Mouse (Mus musculus) adrenal gland, postnatal 36 days (tissue): ENCODE data around the gene Ccdc113. TPM values are rescaled to one million over a fixed set of nuclear protein-coding genes. Genes with fewer than 3 reads are reported as not detected.
A peak's percentile ranks its signal among the peaks of the same experiment; 100 is the strongest.

Experiments used
- DNase-seq, 2 experiments: peaks; one replicate each; pipeline ENCODE4 v3.0.0; 2021; ENCODE audit warnings: mixed read lengths in 1 of 2
- long read RNA-seq, 2 experiments: library from polyadenylated mRNA; stranded (forward); transcript quantifications; one replicate each; pipeline ENCODE4 v2.0.0; 2021; ENCODE audit warnings: borderline sequencing depth in 2 of 2
- total RNA-seq, 2 experiments: library from RNA; stranded (reverse); gene quantifications; 2 replicates each; pipeline ENCODE4 v1.2.3; 2021

Gene Ccdc113
- total RNA-seq = under 1 TPM in 1 of 2 experiments, not detected in 1; 0.86 TPM
- long read RNA-seq, experiment 1, partial matches to known transcripts = 0 of 3 reads
- long read RNA-seq, experiment 1, other reads (novel, unspliced or antisense) = 0 of 3 reads
- long read RNA-seq, experiment 2 = 0 reads

DNA sequence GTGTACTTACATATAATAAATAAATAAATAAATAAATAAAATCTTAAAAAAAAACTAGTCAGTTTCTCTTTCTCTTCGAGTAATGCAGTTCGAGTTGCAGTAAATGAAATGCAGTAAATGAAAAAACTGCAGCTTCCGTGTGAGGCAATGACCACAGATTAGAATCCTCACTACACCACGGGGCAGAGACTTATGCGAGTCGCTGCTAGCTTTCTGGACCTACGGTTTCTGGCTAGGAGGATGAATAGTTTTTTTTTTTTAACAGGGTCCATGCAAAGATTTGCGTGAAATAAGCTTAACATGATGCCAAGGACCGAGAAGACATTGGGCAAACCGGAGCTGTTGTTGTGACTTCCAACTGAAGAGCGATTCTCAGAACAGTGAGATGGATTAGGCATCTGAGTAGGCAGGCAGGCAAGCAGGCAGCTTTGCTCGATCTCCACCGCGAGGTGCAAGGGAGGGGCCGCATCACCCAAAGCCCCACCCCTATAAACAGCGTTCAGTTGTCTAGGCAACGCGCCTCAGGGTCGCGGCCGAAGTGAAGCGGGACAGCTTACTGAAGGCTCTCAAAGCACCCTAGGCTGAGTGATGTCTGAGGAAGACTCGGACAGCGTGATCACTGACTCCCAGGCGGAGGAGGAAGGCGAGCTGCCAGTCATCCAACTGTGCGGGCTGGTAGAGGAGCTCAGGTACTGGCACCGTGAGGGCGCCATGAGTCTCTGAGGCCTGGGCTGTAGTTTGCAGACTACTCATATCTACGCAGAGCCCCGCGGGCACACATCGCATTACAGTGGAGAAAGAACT, at the start of gene Ccdc113:
Gene Ccdc113, plus strand, starts transcription at position 502 of the 804 bp plus-strand sequence.
- DNase-seq = peak; percentile 80 to 83

GRCm38 (mm10) chr8:95487800-95488697, 45.8 kb upstream of the Ccdc113 start:
- DNase-seq = peak in 1 of 2 experiments; percentile 15

GRCm38 (mm10) chr8:95488698-95489332, 45.1 kb upstream of the Ccdc113 start:
- DNase-seq = peak; percentile 91 to 95

DNA sequence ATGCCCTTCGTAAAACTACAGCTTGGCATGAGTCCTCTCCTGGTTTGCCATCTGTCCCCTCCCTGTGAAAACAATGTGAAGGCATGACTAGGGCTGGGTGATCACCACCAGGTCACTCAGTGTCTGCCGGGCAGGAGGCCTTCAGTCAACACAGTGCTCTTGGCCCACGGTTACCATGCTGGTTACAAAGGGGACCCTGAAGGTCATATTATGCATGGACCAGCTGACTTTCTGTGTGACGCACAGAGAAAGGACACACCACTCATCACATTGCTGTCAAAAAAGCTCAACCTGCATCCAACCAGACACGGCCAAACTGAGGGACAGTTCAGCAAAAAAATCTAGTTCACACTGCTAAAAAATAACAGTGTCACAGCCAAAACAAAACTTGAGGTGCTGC, 43.9 kb upstream of the Ccdc113 start, which contains the start of gene Csnk2a2:
Gene Csnk2a2, minus strand, starts transcription at position 34 of the 400 bp plus-strand sequence.
- DNase-seq = peak; percentile 41 to 65

DNA sequence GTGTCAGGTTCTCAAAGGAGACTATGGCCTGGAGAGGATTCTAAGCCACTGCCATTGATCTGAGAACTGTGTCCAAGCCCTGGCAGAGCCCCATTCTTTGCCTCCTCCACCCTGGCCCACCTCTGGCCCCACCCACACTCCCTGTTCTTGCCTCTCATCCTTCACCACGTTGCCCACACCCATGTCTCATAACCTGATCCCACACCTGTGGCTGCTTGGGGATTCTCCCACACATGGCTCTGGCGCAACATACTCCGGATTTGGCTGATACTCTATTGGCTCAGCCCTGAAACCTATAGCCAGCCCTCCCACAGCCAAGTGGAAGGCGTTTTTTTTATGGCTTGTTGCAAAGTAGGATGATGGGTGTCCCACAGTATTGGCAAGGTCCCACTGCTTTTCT, 41.8 kb upstream of the Ccdc113 start:
- DNase-seq = no peak

GRCm38 (mm10) chr8:95495444-95495843, 38.4 kb upstream of the Ccdc113 start:
- DNase-seq = no peak

GRCm38 (mm10) chr8:95496420-95496819, 37.5 kb upstream of the Ccdc113 start:
- no peak for DNase-seq

DNA sequence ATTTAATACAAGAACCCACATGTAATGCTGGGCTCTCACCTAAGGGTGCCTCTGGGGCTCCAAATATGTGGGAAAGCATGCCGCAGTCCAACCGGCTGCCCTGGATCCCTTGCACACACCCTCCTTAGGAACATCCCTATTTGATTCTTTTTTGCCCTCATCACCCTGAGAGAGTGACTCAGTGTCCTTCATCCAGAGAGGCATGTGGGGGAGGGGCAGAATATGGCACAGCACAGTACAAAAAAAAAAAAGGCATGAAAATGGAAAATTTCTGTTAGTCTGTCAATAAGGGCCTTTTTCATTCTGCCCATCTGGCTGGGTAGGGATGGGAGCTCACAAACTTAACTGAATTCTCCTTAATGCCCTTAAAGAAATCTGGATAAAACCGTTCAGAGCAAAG, 36.1 kb upstream of the Ccdc113 start:
- peak; percentile 72 to 85 for DNase-seq

DNA sequence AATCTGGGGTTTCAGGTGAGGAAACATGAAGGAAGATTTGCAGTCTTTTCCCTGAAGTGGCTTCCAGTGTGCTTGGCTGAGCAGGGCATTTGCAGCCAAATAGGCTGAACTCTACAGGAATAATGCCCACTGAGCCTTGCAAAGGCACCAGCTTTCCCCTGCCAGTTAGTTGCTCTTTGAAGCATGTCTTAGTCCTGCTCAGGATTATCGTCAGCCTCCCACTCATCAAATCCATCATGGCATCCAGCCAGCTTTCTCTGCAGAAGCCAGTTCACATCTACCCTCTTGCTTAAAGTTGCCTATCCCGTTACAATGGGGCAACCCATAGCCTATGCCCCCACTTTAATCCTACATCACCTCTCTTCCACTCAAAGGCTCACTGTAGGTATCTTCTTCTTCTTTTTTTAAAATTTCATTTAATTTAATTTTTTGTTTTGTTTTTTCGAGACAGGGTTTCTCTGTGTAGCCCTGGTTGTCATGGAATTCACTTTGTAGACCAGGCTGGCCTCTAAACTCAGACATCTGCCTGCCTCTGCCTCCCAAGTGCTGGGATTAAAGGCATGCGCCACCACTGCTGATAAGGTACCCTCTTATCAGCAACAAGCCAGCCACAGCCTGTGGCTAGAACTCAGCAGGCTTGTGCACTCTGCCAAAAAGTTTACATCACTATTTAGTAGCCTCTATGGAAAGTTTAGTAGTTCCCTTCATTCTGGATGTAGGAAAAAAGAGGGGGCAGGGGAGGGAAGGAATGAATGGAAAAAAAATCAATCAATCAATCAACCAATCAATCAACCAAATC, 34.4 kb upstream of the Ccdc113 start:
- DNase-seq = peak in 1 of 2 experiments; percentile 11

DNA sequence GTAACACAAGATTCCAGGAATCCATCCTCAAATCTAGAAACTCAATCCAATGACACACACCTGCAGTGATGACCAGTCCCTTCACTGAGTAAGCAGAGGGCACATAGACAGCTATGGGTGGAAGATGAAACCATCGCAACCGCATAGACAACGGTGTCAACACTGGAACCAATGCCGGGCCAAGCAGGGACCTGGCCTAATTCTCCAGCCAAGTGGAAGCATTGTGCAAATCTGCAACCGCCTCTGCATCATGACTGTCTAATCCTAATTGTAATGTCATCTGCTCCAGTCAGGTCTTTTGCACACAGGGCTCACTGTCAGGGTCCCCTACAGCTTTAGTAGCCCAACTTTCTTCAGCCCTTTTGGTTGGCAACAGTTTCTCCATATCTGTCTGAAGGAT, 33.4 kb upstream of the Ccdc113 start:
- DNase-seq = no peak

DNA sequence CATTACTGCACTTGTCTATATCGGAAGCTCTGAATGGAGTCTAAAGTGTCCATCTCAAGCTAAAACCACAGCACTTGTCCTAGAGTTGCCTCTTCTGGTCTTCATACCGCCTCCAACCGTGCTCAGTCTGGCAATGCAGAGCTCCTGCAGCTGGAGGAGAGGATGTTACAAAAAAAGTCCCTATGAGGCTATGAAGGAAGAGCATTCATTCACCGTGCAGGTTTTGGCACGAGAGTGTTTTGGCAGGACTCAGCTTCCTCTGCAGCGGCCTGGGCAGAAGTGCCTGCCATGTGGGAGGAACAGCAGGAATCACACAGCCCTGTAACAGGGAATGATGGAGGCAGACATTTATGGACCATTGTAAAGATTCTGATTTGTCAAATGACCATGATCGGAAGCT, 31.5 kb upstream of the Ccdc113 start:
- DNase-seq = no peak

DNA sequence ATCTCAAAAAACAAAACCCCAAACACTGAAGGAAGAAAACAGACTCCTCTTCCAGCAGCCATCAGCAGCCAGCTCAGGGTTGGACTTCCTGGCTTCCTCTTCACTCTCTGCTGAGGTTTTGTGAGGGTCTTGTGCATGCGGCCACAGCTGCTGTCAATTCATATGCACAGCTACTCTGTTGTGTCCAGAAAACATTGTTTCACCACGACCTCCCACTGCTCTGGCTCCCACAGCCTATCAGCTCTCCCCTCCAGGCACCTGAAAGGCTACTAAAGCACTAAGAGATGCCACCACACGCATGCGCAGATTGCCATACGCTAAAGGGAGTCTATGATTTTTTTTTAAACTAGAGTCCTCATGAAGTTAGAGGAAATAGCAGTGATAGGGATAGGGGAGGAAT, 29.1 kb upstream of the Ccdc113 start:
- no peak for DNase-seq

DNA sequence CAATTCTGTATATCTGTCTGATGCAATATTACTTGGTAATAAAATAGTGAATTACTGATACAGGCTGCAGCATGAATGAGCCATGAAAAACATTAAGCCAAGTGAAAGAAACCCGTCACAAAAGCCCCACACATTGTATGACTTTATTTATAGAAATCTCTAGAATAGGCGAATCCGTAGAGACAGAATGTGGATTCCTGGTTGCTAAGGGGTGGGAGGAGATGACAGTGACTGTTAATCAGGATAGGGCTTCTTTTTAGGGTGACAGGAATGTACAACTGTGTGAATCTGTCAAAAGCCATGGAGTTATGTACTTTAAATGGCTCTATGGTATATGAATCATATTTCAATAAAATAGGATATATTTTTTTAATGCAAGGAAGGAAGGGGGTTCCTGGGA, 28.3 kb upstream of the Ccdc113 start:
- DNase-seq = no peak

- DNase-seq = no peak
Observed at GRCm38 (mm10) chr8:95506245-95506644, 27.6 kb upstream of the Ccdc113 start.

GRCm38 (mm10) chr8:95512257-95512656, 21.6 kb upstream of the Ccdc113 start:
- DNase-seq = no peak

GRCm38 (mm10) chr8:95513219-95513618, 20.7 kb upstream of the Ccdc113 start:
- DNase-seq = peak; percentile 35 to 37

GRCm38 (mm10) chr8:95516928-95517327, 17.0 kb upstream of the Ccdc113 start:
- DNase-seq = no peak

DNA sequence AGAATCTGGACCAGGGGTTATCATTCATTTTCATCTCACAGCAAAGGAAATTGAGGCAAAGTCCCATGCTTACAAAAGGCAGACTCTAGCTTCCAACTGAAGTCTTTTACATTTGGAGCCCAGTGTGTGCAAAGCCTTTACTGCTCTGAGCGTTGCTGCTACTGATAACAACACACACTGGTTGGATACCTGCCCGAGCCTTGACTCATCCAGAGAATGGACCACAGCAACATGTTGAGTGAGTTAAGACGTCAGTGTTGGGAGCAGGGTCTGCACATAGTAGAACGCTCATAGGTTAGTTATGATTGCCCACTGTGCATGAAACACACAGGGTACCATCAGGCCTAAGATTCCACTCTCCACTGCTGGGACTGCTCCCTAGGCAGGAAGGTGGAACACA, 9.9 kb upstream of the Ccdc113 start:
- no peak for DNase-seq

DNA sequence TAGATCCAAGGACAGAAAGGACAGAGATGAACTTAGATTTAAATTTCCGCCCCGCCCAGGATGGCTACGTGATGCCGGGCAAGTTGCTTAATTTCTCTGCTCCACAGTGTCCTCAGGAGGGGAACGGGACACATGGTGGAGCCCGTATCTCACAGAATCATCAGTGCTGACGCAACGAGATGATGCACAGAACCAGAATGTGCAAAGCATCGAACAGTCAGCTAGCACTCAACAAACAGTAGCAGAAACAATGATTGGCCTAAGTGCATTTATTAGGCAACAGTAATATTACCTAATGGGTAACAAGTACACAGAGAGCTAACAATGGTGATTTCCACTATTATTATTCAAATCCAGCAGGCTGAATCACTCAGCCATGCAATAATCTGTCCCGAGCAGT, 5.7 kb upstream of the Ccdc113 start:
- DNase-seq = no peak

GRCm38 (mm10) chr8:95528750-95529310, 5.1 kb upstream of the Ccdc113 start:
- no peak for DNase-seq

DNA sequence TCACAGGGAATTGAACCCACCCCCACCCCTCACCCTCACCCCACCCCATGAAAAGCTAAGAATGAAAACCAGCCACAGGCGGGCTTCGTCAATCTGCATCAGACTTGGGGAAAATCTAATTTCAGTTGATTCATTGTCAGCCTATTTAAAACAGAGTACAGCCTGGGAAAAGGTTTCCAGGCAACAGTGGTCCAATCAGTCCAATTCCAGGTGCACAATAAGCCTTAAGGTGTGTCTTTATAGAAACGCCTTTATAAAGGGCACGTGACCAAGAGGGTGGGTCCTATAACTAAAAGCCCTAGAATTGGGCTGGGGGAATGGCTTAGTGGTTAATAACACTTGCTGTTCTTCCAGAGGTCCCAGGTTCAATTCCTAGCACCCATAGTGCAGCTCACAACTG, 1.7 kb upstream of the Ccdc113 start:
- no peak for DNase-seq
